Mouse (Mus musculus) macrophage (primary cell): ENCODE measurements around the gene Clns1a. TPM values are rescaled to one million over a fixed set of nuclear protein-coding genes. Genes with fewer than 3 reads are reported as not detected.

Experiments used
- H3K27ac ChIP-seq: fragments of 350-480 bp; formaldehyde crosslinking; 2 replicates; pipeline ENCODE4 v1.9.0; 2021
- H3K36me3 ChIP-seq: fragments of 350-480 bp; formaldehyde crosslinking; 2 replicates; pipeline ENCODE4 v1.9.0; 2021; ENCODE audit errors: inconsistent target
- H3K4me3 ChIP-seq: fragments of 350-480 bp; formaldehyde crosslinking; 2 replicates; pipeline ENCODE4 v1.9.0; 2021; ENCODE audit errors: inconsistent target
- H3K79me2 ChIP-seq: fragments of 350-480 bp; formaldehyde crosslinking; 2 replicates; pipeline ENCODE4 v1.9.0; 2021; ENCODE audit errors: inconsistent target
- WGBS: methylation state at CpG from one replicate; pipeline ENCODE4 v1.1.7; 2026; ENCODE audit warnings: inconsistent platforms; ENCODE audit not compliant: missing documents; 5-methylcytosine and 5-hydroxymethylcytosine counted together
- polyA plus RNA-seq: library from polyadenylated mRNA; stranded (reverse); fragments of 250-400 nt; gene quantifications from 3 replicates; pipeline ENCODE4 v1.2.4, GENCODE M21; 2018; ENCODE audit warnings: inconsistent platforms

Clns1a gene
- polyA plus RNA-seq, 1 experiment from 2014 or later, result 53.1 TPM

DNA sequence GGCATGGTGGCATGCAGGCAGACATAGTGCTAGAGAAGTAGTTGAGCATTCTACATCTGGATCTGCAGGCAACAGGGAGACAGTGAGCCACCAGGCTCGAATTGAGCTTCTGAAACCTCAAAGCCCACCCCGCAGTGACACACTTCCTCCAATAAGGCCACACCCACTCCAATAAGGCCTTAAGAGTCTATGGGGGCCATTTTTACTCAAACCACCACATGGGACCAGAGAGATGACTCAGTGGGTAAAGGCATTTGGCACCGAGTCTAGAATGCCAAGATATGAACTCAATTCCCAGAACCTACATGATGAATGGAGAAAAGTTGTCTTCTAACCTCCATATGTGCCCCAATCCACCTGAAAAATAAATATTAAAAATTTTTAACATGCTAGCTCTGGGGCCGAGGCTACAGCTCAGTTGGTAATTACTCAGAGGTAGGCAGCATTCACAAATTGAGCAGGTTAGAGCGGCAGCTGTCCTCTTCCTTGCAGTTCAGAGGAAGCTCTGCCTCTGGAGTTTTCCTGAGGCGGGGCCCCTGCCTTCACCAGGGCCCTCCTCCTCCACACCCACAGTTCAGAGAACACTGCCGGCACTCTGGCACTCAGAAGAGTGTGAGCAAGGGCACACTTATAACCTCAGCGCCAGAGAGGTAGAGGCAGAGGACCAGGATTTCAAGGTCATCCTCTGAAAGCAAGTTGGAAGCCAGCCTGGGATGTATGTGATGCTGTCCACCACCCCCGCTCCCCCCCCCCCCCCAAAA, 70.2 kb downstream of the Clns1a start:
- H3K27ac ChIP-seq, result peak overlapping the region; percentile 85
- H3K36me3 ChIP-seq, result no peaks in the 10 kb centered on the region
- WGBS, result 61% methylated on average over 9 of the region's 9 CpGs
- no peaks in the 10 kb centered on the region for H3K79me2 ChIP-seq
- no peak overlapping the region for H3K4me3 ChIP-seq

DNA sequence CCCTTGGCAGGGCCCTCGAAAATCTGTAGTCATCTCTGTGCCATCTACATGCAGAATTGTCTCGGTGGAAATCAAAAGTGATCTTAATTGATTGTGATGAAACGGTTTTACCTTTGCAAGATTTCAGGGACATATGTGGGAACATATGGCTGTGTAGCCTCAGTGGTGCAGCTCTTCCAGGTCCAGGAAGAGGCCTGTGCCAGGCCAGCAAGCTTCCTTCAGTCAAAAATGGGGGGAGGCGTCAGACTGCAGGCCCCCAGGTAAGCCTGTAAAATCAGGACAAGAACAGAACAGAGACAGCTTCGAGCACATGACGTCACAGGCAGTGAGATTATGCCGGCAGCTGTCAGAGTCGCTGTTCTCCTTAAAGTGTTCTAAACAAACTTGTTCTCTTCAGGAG, 71.4 kb downstream of the Clns1a start:
- 76% methylated on average over 8 of the region's 8 CpGs for WGBS
- Histone ChIP-seq H3K79me2 (no peaks in the 10 kb centered on the region), H3K27ac (no peak overlapping the region), H3K36me3 (no peaks in the 10 kb centered on the region), H3K4me3 (no peak overlapping the region)

DNA sequence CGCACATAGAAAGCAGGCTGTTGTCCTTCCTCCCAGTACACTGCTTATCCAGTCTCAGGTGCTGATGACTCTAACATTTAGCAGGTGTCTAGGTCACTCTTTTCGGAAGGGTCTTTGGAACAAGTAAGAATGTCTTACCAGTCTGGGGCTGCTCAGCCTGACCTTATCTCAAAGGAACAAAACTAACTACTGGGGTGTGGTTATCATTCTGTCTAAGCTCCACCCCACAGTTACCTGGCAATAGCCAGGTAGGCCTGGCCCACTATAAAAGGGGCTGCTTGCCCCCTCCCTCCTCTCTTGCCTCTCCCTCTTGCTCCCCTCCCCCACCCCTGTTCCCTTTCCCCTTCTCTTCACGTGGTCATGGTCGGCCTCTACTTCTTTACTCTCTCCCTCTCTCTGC, 72.6 kb downstream of the Clns1a start:
- WGBS, result 100% methylated on average over 2 of the region's 4 CpGs
- Histone ChIP-seq H3K36me3 (no peaks in the 10 kb centered on the region), H3K4me3 (no peak overlapping the region), H3K79me2 (no peaks in the 10 kb centered on the region), H3K27ac (no peak overlapping the region)

Other genes with a start within 250 kb of the Clns1a start
- 0.07 to 0.19 TPM (median 0.14 TPM) in 3 replicates for gene Kctd14, start 245.3 kb upstream of the Clns1a start, polyA plus RNA-seq
- 23.9 to 34.4 TPM (median 27.0 TPM) in 3 replicates for gene Ints4, start 215.7 kb upstream of the Clns1a start, polyA plus RNA-seq
- gene Aamdc, start 117.1 kb upstream of the Clns1a start, polyA plus RNA-seq, result 15.2 to 16.5 TPM (median 15.5 TPM) in 3 replicates
- gene Rsf1, start 116.7 kb upstream of the Clns1a start, polyA plus RNA-seq, result 16.4 to 28.2 TPM (median 16.9 TPM) in 3 replicates
- gene Aqp11, start 41.7 kb downstream of the Clns1a start, polyA plus RNA-seq, result 0.16 to 0.70 TPM (median 0.52 TPM) in 3 replicates
- 26.4 to 32.8 TPM (median 31.0 TPM) in 3 replicates for gene Pak1, start 91.9 kb downstream of the Clns1a start, polyA plus RNA-seq
- not detected in 3 replicates for gene Gdpd4, start 223.3 kb downstream of the Clns1a start, polyA plus RNA-seq